Mouse (Mus musculus): ENCODE results near the gene Rev1. TPM values are rescaled to one million over a fixed set of nuclear protein-coding genes. Genes with fewer than 3 reads are reported as not detected.
A peak's percentile ranks its signal among the peaks of the same experiment; 100 is the strongest.

Gene Rev1
- total RNA-seq (2018; cell fraction: chromatin; rRNA removed) = 100 to 1,000 TPM in 13 of 26 experiments, 10 to 100 TPM in 13; 68.3 to 130 (median 100) TPM
- total RNA-seq (2018; cell fraction: cytosol; rRNA removed) = 10 to 100 TPM in 15 of 26 experiments, 1 to 10 TPM in 11; 6.3 to 15.9 (median 10.9) TPM
- 10 to 100 TPM; 24.0 to 98.1 (median 61.0) TPM for total RNA-seq (2018; cell fraction: nucleus; rRNA removed)
- 9.5 to 10.9 TPM (median 10.3 TPM) in 3 replicates for polyA plus RNA-seq (2018)

GRCm38 (mm10) chr1:38129501-38130267, at the start of gene Rev1:
Rev1 (minus strand) TSS chr1:38129801.
- no peaks in the 10 kb centered on the region for H3K36me3 ChIP-seq (ENCODE audit: inconsistent target)
- 0 out of 2 replicates have a peak within 1 kb of the TSS, but pooled peaks have one; percentile 29 for H3K27ac ChIP-seq
- under 1% methylated on average over 91 of the region's 122 CpGs for WGBS (ENCODE audit: missing documents)
- peak within 1 kb of the TSS; percentile 49 for H3K4me3 ChIP-seq (ENCODE audit: inconsistent target)
- H3K79me2 ChIP-seq (ENCODE audit: inconsistent target) = peaks cover 42% of the 10 kb centered on the region

- H3K27ac ChIP-seq = no peak overlapping the region
- no peaks in the 10 kb centered on the region for H3K79me2 ChIP-seq (ENCODE audit: inconsistent target)
- H3K4me3 ChIP-seq (ENCODE audit: inconsistent target) = no peak overlapping the region
- WGBS (ENCODE audit: missing documents) = 91% methylated on average over 8 of the region's 8 CpGs
- no peaks in the 10 kb centered on the region for H3K36me3 ChIP-seq (ENCODE audit: inconsistent target)
These were observed 49.3 kb upstream of the Rev1 start for GRCm38 (mm10) chr1:38178929-38179328.

- Histone ChIP-seq H3K4me3 (ENCODE audit: inconsistent target) (no peak overlapping the region), H3K27ac (no peak overlapping the region), H3K79me2 (ENCODE audit: inconsistent target) (no peaks in the 10 kb centered on the region), H3K36me3 (ENCODE audit: inconsistent target) (no peaks in the 10 kb centered on the region)
- 94% methylated on average over 7 of the region's 7 CpGs for whole genome bisulfite sequencing (ENCODE audit: missing documents)
These were observed 46.5 kb upstream of the Rev1 start for GRCm38 (mm10) chr1:38176077-38176476.

- Histone ChIP-seq H3K4me3 (ENCODE audit: inconsistent target) (no peak overlapping the region), H3K27ac (no peak overlapping the region), H3K79me2 (ENCODE audit: inconsistent target) (no peaks in the 10 kb centered on the region), H3K36me3 (ENCODE audit: inconsistent target) (no peaks in the 10 kb centered on the region)
- 92% methylated on average over 4 of the region's 4 CpGs for WGBS (ENCODE audit: missing documents)
These were observed 42.3 kb upstream of the Rev1 start for GRCm38 (mm10) chr1:38171874-38172273.

- H3K36me3 ChIP-seq (ENCODE audit: inconsistent target) = no peaks in the 10 kb centered on the region
- no peaks in the 10 kb centered on the region for H3K79me2 ChIP-seq (ENCODE audit: inconsistent target)
- no peak overlapping the region for H3K4me3 ChIP-seq (ENCODE audit: inconsistent target)
- H3K27ac ChIP-seq = no peak overlapping the region
- WGBS (ENCODE audit: missing documents) = 89% methylated on average over 2 of the region's 2 CpGs
These were observed 36.1 kb upstream of the Rev1 start for GRCm38 (mm10) chr1:38165696-38166095.

GRCm38 (mm10) chr1:38150086-38150485, 20.5 kb upstream of the Rev1 start:
- no peaks in the 10 kb centered on the region for H3K79me2 ChIP-seq (ENCODE audit: inconsistent target)
- no peaks in the 10 kb centered on the region for H3K36me3 ChIP-seq (ENCODE audit: inconsistent target)
- 72% methylated on average over 5 of the region's 5 CpGs for WGBS (ENCODE audit: missing documents)
- H3K4me3 ChIP-seq (ENCODE audit: inconsistent target) = no peak overlapping the region
- H3K27ac ChIP-seq = no peak overlapping the region

GRCm38 (mm10) chr1:38146008-38146407, 16.4 kb upstream of the Rev1 start:
- Histone ChIP-seq H3K27ac (no peak overlapping the region), H3K79me2 (ENCODE audit: inconsistent target) (no peaks in the 10 kb centered on the region), H3K4me3 (ENCODE audit: inconsistent target) (no peak overlapping the region), H3K36me3 (ENCODE audit: inconsistent target) (no peaks in the 10 kb centered on the region)
- 91% methylated on average over 4 of the region's 4 CpGs for WGBS (ENCODE audit: missing documents)

GRCm38 (mm10) chr1:38141371-38141770, 11.8 kb upstream of the Rev1 start:
- Histone ChIP-seq H3K36me3 (ENCODE audit: inconsistent target) (no peaks in the 10 kb centered on the region), H3K4me3 (ENCODE audit: inconsistent target) (no peak overlapping the region), H3K27ac (no peak overlapping the region), H3K79me2 (ENCODE audit: inconsistent target) (no peaks in the 10 kb centered on the region)
- WGBS (ENCODE audit: missing documents) = 100% methylated on average over 1 of the region's 1 CpGs

- Histone ChIP-seq H3K36me3 (ENCODE audit: inconsistent target) (no peaks in the 10 kb centered on the region), H3K79me2 (ENCODE audit: inconsistent target) (no peaks in the 10 kb centered on the region), H3K27ac (no peak overlapping the region), H3K4me3 (ENCODE audit: inconsistent target) (no peak overlapping the region)
- 100% methylated on average over 2 of the region's 2 CpGs for WGBS (ENCODE audit: missing documents)
These were observed 11.3 kb upstream of the Rev1 start for GRCm38 (mm10) chr1:38140911-38141310.

- 42% methylated on average over 2 of the region's 2 CpGs for WGBS (ENCODE audit: missing documents)
- no peaks in the 10 kb centered on the region for H3K79me2 ChIP-seq (ENCODE audit: inconsistent target)
- H3K27ac ChIP-seq = no peak overlapping the region
- H3K36me3 ChIP-seq (ENCODE audit: inconsistent target) = no peaks in the 10 kb centered on the region
- H3K4me3 ChIP-seq (ENCODE audit: inconsistent target) = no peak overlapping the region
These were observed 9.8 kb upstream of the Rev1 start for GRCm38 (mm10) chr1:38139396-38139795.

- no peaks in the 10 kb centered on the region for H3K36me3 ChIP-seq (ENCODE audit: inconsistent target)
- H3K79me2 ChIP-seq (ENCODE audit: inconsistent target) = peaks cover 10% of the 10 kb centered on the region
- H3K4me3 ChIP-seq (ENCODE audit: inconsistent target) = no peak overlapping the region
- WGBS (ENCODE audit: missing documents) = 73% methylated on average over 6 of the region's 6 CpGs
- no peak overlapping the region for H3K27ac ChIP-seq
These were observed 3.3 kb upstream of the Rev1 start for GRCm38 (mm10) chr1:38132942-38133341.

- Histone ChIP-seq H3K4me3 (ENCODE audit: inconsistent target) (no peak overlapping the region), H3K79me2 (ENCODE audit: inconsistent target) (peaks cover 30% of the 10 kb centered on the region), H3K36me3 (ENCODE audit: inconsistent target) (no peaks in the 10 kb centered on the region), H3K27ac (no peak overlapping the region)
- WGBS (ENCODE audit: missing documents) = 61% methylated on average over 10 of the region's 10 CpGs
These were observed 1.3 kb upstream of the Rev1 start for GRCm38 (mm10) chr1:38130715-38131483.

GRCm38 (mm10) chr1:38128919-38129436, 623 bp downstream of the Rev1 start:
- no peak overlapping the region for H3K27ac ChIP-seq

GRCm38 (mm10) chr1:38127036-38127435, 2.6 kb downstream of the Rev1 start:
- H3K79me2 ChIP-seq (ENCODE audit: inconsistent target) = peaks cover 69% of the 10 kb centered on the region
- H3K27ac ChIP-seq = no peak overlapping the region
- H3K4me3 ChIP-seq (ENCODE audit: inconsistent target) = no peak overlapping the region
- no peaks in the 10 kb centered on the region for H3K36me3 ChIP-seq (ENCODE audit: inconsistent target)

More at GRCm38 (mm10) chr1:38128919-38129436, 623 bp downstream of the Rev1 start:
- H3K36me3 ChIP-seq (ENCODE audit: inconsistent target) = no peaks in the 10 kb centered on the region
- WGBS (ENCODE audit: missing documents) = under 1% methylated on average over 46 of the region's 68 CpGs
- peaks cover 49% of the 10 kb centered on the region for H3K79me2 ChIP-seq (ENCODE audit: inconsistent target)
- H3K4me3 ChIP-seq (ENCODE audit: inconsistent target) = peak overlapping the region; percentile 49

GRCm38 (mm10) chr1:38126426-38126825, 3.2 kb downstream of the Rev1 start:
- WGBS (ENCODE audit: missing documents) = 98% methylated on average over 3 of the region's 3 CpGs
- H3K27ac ChIP-seq = no peak overlapping the region
- H3K79me2 ChIP-seq (ENCODE audit: inconsistent target) = peaks cover 75% of the 10 kb centered on the region
- H3K4me3 ChIP-seq (ENCODE audit: inconsistent target) = no peak overlapping the region
- no peaks in the 10 kb centered on the region for H3K36me3 ChIP-seq (ENCODE audit: inconsistent target)
